Mouse (Mus musculus) G1E (cell line): ENCODE results near the gene Fance.

Source experiments
- CTCF ChIP-seq: IDR thresholded peaks from 2 replicates; pipeline ENCODE4 v1.5.1; 2012; ENCODE audit warnings: low read depth, low read length, inconsistent platforms, mixed read lengths
- GATA1 ChIP-seq: IDR thresholded peaks from 2 replicates; pipeline ENCODE4 v1.6.1; 2012; ENCODE audit warnings: borderline replicate concordance, low read length, inconsistent platforms, mixed read lengths
- TAL1 ChIP-seq: conservative IDR thresholded peaks from 2 replicates; pipeline ENCODE4 v1.6.1; 2012; ENCODE audit warnings: low read depth, low read length, inconsistent platforms, mixed read lengths

- TF ChIP-seq CTCF (no peak), TAL1 (0 out of 2 replicates have a peak, but pooled peaks have one; percentile 19), GATA1 (no peak)
These were observed 38.7 kb downstream of the Fance start for GRCm38 (mm10) chr17:28352018-28352417.
